Mouse (Mus musculus) frontal cortex, postnatal 14 days (tissue): ENCODE measurements at regions not wholly inside any gene's neighbourhood (a gene's known extent, or its start where the extent isn't known, plus 50 kb on each side); places are given as distances from the start of the nearest gene placed in this dataset.

ENCODE experiments used
- DNase-seq, 2 experiments: peaks; one replicate each; pipeline ENCODE4 v3.0.0; 2022; ENCODE audit warnings: low spot score in 2 of 2

GRCm38 (mm10) chr13:31328756-31329155 lies 227.2 kb upstream of the Foxq1 start:
- no peak for DNase-seq

- no peak for DNase-seq
These were observed 225.2 kb upstream of the Foxq1 start for GRCm38 (mm10) chr13:31330731-31331130.

- DNase-seq = no peak
These were observed 221.0 kb upstream of the Foxq1 start for GRCm38 (mm10) chr13:31334981-31335380.

GRCm38 (mm10) chr13:31337631-31338030 lies 218.3 kb upstream of the Foxq1 start:
- no peak for DNase-seq

GRCm38 (mm10) chr13:31339386-31339785 lies 216.5 kb upstream of the Foxq1 start:
- no peak for DNase-seq

- no peak for DNase-seq
These were observed 216.0 kb upstream of the Foxq1 start for GRCm38 (mm10) chr13:31339901-31340300.

- no peak for DNase-seq
These were observed 215.5 kb upstream of the Foxq1 start for GRCm38 (mm10) chr13:31340363-31340948.

GRCm38 (mm10) chr13:31341282-31342100 lies 214.4 kb upstream of the Foxq1 start:
- no peak for DNase-seq

GRCm38 (mm10) chr13:31346205-31346604 lies 209.7 kb upstream of the Foxq1 start:
- DNase-seq = no peak

- no peak for DNase-seq
These were observed 208.9 kb upstream of the Foxq1 start for GRCm38 (mm10) chr13:31347000-31347399.

GRCm38 (mm10) chr13:31349671-31350070 lies 206.3 kb upstream of the Foxq1 start:
- no peak for DNase-seq

- DNase-seq = no peak
These were observed 204.5 kb upstream of the Foxq1 start for GRCm38 (mm10) chr13:31351481-31351880.

- no peak for DNase-seq
These were observed 203.1 kb upstream of the Foxq1 start for GRCm38 (mm10) chr13:31352825-31353224.

GRCm38 (mm10) chr13:31359353-31359752 lies 196.6 kb upstream of the Foxq1 start:
- no peak for DNase-seq

GRCm38 (mm10) chr13:31362386-31362785 lies 193.5 kb upstream of the Foxq1 start:
- no peak for DNase-seq

GRCm38 (mm10) chr13:31364369-31364768 lies 191.6 kb upstream of the Foxq1 start:
- DNase-seq = no peak

- DNase-seq = no peak
These were observed 188.7 kb upstream of the Foxq1 start for GRCm38 (mm10) chr13:31367226-31367625.

GRCm38 (mm10) chr13:31369182-31369581 lies 186.8 kb upstream of the Foxq1 start:
- no peak for DNase-seq

- no peak for DNase-seq
These were observed 185.1 kb upstream of the Foxq1 start for GRCm38 (mm10) chr13:31370873-31371272.

- no peak for DNase-seq
These were observed 181.9 kb upstream of the Foxq1 start for GRCm38 (mm10) chr13:31374006-31374405.

- no peak for DNase-seq
These were observed 162.3 kb upstream of the Foxq1 start for GRCm38 (mm10) chr13:31393421-31394215.

- no peak for DNase-seq
These were observed 159.6 kb upstream of the Foxq1 start for GRCm38 (mm10) chr13:31396216-31396910.
